Mouse (Mus musculus): ENCODE results near the gene Btbd9.

- no peak for TF ChIP-seq EP300 (IDR thresholded peaks at IDR 0.05; ENCODE audit: low read depth)
- TF ChIP-seq CTCF (IDR thresholded peaks at IDR 0.05; ENCODE audit: low read depth): no peak
Observed at GRCm38 (mm10) chr17:30276477-30276876, 299.8 kb downstream of the Btbd9 start.

Data from heart, postnatal 0 days (tissue).